Mouse (Mus musculus): ENCODE results near the gene Retn. TPM values are rescaled to one million over a fixed set of nuclear protein-coding genes. Genes with fewer than 3 reads are reported as not detected.
A peak's percentile ranks its signal among the peaks of the same experiment; 100 is the strongest.

The Retn gene
- polyA plus RNA-seq, 1 experiment from 2014 or later = not detected

GRCm38 (mm10) chr8:3626971-3627370 is 28.6 kb upstream of the Retn start:
- no peak for DNase-seq (ENCODE audit: low spot score)
- WGBS = 66% methylated on average over 5 of the region's 5 CpGs
- Histone ChIP-seq H3K9me3 (ENCODE audit: control insufficient read depth, low read length) (no peaks in the 10 kb centered on the region), H3K27ac (ENCODE audit: low read depth, low read length) (no peak overlapping the region), H3K27me3 (ENCODE audit: control insufficient read depth, insufficient read depth, low read length) (no peaks in the 10 kb centered on the region; the same call in 1 of the 2 replicates), H3K4me1 (replicated peaks; ENCODE audit: control insufficient read depth, insufficient read depth, low read length) (no peaks in the 10 kb centered on the region), H3K4me3 (ENCODE audit: low read depth, low read length) (no peak overlapping the region), H3K9ac (ENCODE audit: low read depth, low read length) (no peak overlapping the region), H3K36me3 (ENCODE audit: control insufficient read depth, insufficient read depth, low read length) (no peaks in the 10 kb centered on the region), H3K4me2 (replicated peaks; ENCODE audit: low read depth, low read length) (no peak overlapping the region)
- no peak for ATAC-seq (ENCODE audit: low FRiP score)

DNA sequence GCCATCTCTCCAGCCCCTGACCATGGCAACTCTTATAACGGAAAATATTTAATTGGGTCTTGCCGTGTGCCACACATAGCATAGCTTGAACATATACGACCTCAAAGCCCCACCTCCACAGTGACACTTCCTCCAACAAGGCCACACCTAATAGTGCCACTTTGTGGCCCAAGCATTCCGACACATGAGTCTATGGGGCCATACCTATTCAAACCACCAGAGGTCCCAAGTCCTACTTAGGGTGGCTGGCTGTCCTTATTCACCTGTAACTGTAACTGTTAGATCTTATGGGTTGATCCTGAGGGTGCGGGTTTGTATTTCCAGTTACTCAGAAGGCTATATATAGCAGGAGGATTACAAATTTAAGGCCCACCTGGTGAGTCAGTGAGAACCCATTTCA is 27.6 kb upstream of the Retn start:
- H3K4me2 ChIP-seq (replicated peaks; ENCODE audit: low read depth, low read length) = no peak overlapping the region
- H3K36me3 ChIP-seq (ENCODE audit: control insufficient read depth, insufficient read depth, low read length) = no peaks in the 10 kb centered on the region
- no peak overlapping the region for H3K27ac ChIP-seq (ENCODE audit: low read depth, low read length)
- H3K9ac ChIP-seq (ENCODE audit: low read depth, low read length) = no peak overlapping the region
- ATAC-seq (ENCODE audit: low FRiP score) (no peak), DNase-seq (ENCODE audit: low spot score) (peak; percentile 25)
- H3K27me3 ChIP-seq (ENCODE audit: control insufficient read depth, insufficient read depth, low read length) = no peaks in the 10 kb centered on the region; the same call in 1 of the 2 replicates
- no peak overlapping the region for H3K4me3 ChIP-seq (ENCODE audit: low read depth, low read length)
- WGBS = 28% methylated on average over 5 of the region's 5 CpGs
- no peaks in the 10 kb centered on the region for H3K4me1 ChIP-seq (replicated peaks; ENCODE audit: control insufficient read depth, insufficient read depth, low read length)
- no peaks in the 10 kb centered on the region for H3K9me3 ChIP-seq (ENCODE audit: control insufficient read depth, low read length)

DNA sequence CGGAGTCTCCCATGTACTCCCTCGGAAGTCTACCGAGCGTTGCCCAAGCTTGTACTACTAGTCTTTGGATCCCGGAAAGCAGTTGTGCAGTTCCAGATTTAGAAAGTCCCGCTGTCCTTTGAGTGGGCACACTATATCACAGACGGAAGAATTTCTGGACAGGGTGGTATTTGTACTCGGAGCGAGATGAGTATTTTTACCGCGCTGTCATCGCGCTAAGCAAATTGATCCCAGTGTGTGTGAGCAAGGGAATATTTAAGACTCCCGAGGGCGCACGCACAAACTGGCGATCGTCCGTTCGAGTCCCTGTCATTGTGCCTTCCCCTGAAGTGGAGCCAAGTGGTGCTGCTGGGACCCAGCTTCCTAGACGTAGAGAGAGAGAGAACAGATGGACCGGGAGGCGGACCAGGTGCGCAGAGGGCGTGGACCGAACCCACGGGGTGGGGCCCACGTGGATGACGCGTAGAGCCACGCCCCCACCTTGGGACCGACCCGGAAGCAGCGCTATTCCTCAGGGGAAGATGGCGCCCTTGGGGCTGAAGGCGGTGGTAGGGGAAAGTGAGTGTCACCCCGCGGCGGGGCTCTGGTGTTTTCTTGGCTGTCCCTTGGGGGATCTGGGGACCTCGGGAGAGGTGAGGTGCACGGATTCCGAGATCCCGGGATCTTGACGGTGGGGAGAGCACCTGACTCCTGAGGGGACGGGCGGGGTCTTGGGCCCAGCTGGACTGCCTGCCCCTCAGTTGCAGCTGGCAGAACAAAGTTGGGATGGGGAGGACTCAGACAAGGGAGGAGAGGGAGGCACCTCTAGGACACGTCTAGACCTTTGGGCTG is 24.7 kb upstream of the Retn start, which contains the start of gene Stxbp2:
TSS of gene Stxbp2 (plus strand) at position 309 of the 831 bp plus-strand sequence.
- peak within 1 kb of the TSS; percentile 52 for H3K4me3 ChIP-seq (ENCODE audit: low read depth, low read length)
- peak; percentile 75 for ATAC-seq (ENCODE audit: low FRiP score)
- no peaks in the 10 kb centered on the region for H3K9me3 ChIP-seq (ENCODE audit: control insufficient read depth, low read length)
- H3K9ac ChIP-seq (ENCODE audit: low read depth, low read length) = peak within 1 kb of the TSS; percentile 55; the same call in 1 of the 2 replicates
- H3K4me2 ChIP-seq (replicated peaks; ENCODE audit: low read depth, low read length) = peak within 1 kb of the TSS; percentile 87
- H3K36me3 ChIP-seq (ENCODE audit: control insufficient read depth, insufficient read depth, low read length) = no peaks in the 10 kb centered on the region
- H3K27ac ChIP-seq (ENCODE audit: low read depth, low read length) = no peak within 1 kb of the TSS
- no peaks in the 10 kb centered on the region; the same call in 1 of the 2 replicates for H3K27me3 ChIP-seq (ENCODE audit: control insufficient read depth, insufficient read depth, low read length)
- peak; percentile 67 for DNase-seq (ENCODE audit: low spot score)
- H3K4me1 ChIP-seq (replicated peaks; ENCODE audit: control insufficient read depth, insufficient read depth, low read length) = no peaks in the 10 kb centered on the region
- 7% methylated on average over 47 of the region's 47 CpGs for WGBS

DNA sequence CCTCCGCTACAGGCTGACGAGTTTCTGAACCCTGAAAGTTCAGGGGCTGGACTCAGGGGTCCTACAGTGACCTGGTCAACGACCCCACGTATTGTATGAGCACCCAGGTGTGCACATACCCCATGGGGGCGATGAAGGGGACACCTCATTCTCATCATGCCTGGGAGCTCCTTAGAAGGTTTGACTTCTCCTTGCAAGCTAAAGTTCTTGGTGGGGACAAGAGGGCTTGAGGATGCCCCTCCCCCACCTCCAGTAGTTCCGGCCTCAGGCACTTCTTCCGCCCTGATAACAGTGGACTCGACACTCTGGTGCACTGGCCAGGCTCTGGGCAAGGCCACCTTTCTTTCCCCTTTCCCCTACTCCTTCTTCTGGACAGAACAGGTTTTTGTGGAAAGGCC is 24.1 kb upstream of the Retn start:
- Histone ChIP-seq H3K4me1 (replicated peaks; ENCODE audit: control insufficient read depth, insufficient read depth, low read length) (no peaks in the 10 kb centered on the region), H3K9me3 (ENCODE audit: control insufficient read depth, low read length) (no peaks in the 10 kb centered on the region), H3K4me3 (ENCODE audit: low read depth, low read length) (peak overlapping the region; percentile 52), H3K36me3 (ENCODE audit: control insufficient read depth, insufficient read depth, low read length) (no peaks in the 10 kb centered on the region), H3K27me3 (ENCODE audit: control insufficient read depth, insufficient read depth, low read length) (no peaks in the 10 kb centered on the region; the same call in 1 of the 2 replicates), H3K27ac (ENCODE audit: low read depth, low read length) (no peak overlapping the region), H3K9ac (ENCODE audit: low read depth, low read length) (peak overlapping the region; percentile 55; the same call in 1 of the 2 replicates), H3K4me2 (replicated peaks; ENCODE audit: low read depth, low read length) (peak overlapping the region; percentile 87)
- no peak; the same call in 1 of the 2 replicates for ATAC-seq (ENCODE audit: low FRiP score)
- DNase-seq (ENCODE audit: low spot score) = no peak
- 22% methylated on average over 8 of the region's 8 CpGs for WGBS

- peaks cover 3% of the 10 kb centered on the region; the same call in 1 of the 2 replicates for H3K4me1 ChIP-seq (replicated peaks; ENCODE audit: control insufficient read depth, insufficient read depth, low read length)
- no peak overlapping the region for H3K4me3 ChIP-seq (ENCODE audit: low read depth, low read length)
- H3K36me3 ChIP-seq (ENCODE audit: control insufficient read depth, insufficient read depth, low read length) = no peaks in the 10 kb centered on the region
- no peak overlapping the region for H3K9ac ChIP-seq (ENCODE audit: low read depth, low read length)
- WGBS = 31% methylated on average over 5 of the region's 5 CpGs
- DNase-seq (ENCODE audit: low spot score) (no peak), ATAC-seq (ENCODE audit: low FRiP score) (no peak)
- no peaks in the 10 kb centered on the region for H3K27me3 ChIP-seq (ENCODE audit: control insufficient read depth, insufficient read depth, low read length)
- no peaks in the 10 kb centered on the region for H3K9me3 ChIP-seq (ENCODE audit: control insufficient read depth, low read length)
- no peak overlapping the region for H3K4me2 ChIP-seq (replicated peaks; ENCODE audit: low read depth, low read length)
- H3K27ac ChIP-seq (ENCODE audit: low read depth, low read length) = no peak overlapping the region
Observed at GRCm38 (mm10) chr8:3645804-3646203, 9.8 kb upstream of the Retn start.

GRCm38 (mm10) chr8:3646824-3647531 is 8.6 kb upstream of the Retn start:
- no peak overlapping the region for H3K27ac ChIP-seq (ENCODE audit: low read depth, low read length)
- WGBS = 86% methylated on average over 6 of the region's 6 CpGs
- H3K4me3 ChIP-seq (ENCODE audit: low read depth, low read length) = no peak overlapping the region
- peaks cover 3% of the 10 kb centered on the region; the same call in 1 of the 2 replicates for H3K4me1 ChIP-seq (replicated peaks; ENCODE audit: control insufficient read depth, insufficient read depth, low read length)
- DNase-seq (ENCODE audit: low spot score) (no peak), ATAC-seq (ENCODE audit: low FRiP score) (no peak)
- no peaks in the 10 kb centered on the region for H3K9me3 ChIP-seq (ENCODE audit: control insufficient read depth, low read length)
- no peak overlapping the region for H3K9ac ChIP-seq (ENCODE audit: low read depth, low read length)
- no peak overlapping the region for H3K4me2 ChIP-seq (replicated peaks; ENCODE audit: low read depth, low read length)
- no peaks in the 10 kb centered on the region for H3K27me3 ChIP-seq (ENCODE audit: control insufficient read depth, insufficient read depth, low read length)
- H3K36me3 ChIP-seq (ENCODE audit: control insufficient read depth, insufficient read depth, low read length) = no peaks in the 10 kb centered on the region

GRCm38 (mm10) chr8:3647561-3647960 is 8.0 kb upstream of the Retn start:
- 83% methylated on average over 4 of the region's 4 CpGs for WGBS
- DNase-seq (ENCODE audit: low spot score) (no peak), ATAC-seq (ENCODE audit: low FRiP score) (no peak)
- Histone ChIP-seq H3K4me3 (ENCODE audit: low read depth, low read length) (no peak overlapping the region), H3K27ac (ENCODE audit: low read depth, low read length) (no peak overlapping the region), H3K27me3 (ENCODE audit: control insufficient read depth, insufficient read depth, low read length) (no peaks in the 10 kb centered on the region), H3K4me2 (replicated peaks; ENCODE audit: low read depth, low read length) (no peak overlapping the region), H3K9me3 (ENCODE audit: control insufficient read depth, low read length) (no peaks in the 10 kb centered on the region), H3K9ac (ENCODE audit: low read depth, low read length) (no peak overlapping the region), H3K36me3 (ENCODE audit: control insufficient read depth, insufficient read depth, low read length) (no peaks in the 10 kb centered on the region), H3K4me1 (replicated peaks; ENCODE audit: control insufficient read depth, insufficient read depth, low read length) (peaks cover 3% of the 10 kb centered on the region; the same call in 1 of the 2 replicates)

- Histone ChIP-seq H3K27ac (ENCODE audit: low read depth, low read length) (no peak overlapping the region), H3K4me1 (replicated peaks; ENCODE audit: control insufficient read depth, insufficient read depth, low read length) (peaks cover 3% of the 10 kb centered on the region; the same call in 1 of the 2 replicates), H3K27me3 (ENCODE audit: control insufficient read depth, insufficient read depth, low read length) (no peaks in the 10 kb centered on the region), H3K9me3 (ENCODE audit: control insufficient read depth, low read length) (no peaks in the 10 kb centered on the region), H3K36me3 (ENCODE audit: control insufficient read depth, insufficient read depth, low read length) (no peaks in the 10 kb centered on the region), H3K4me3 (ENCODE audit: low read depth, low read length) (no peak overlapping the region), H3K4me2 (replicated peaks; ENCODE audit: low read depth, low read length) (no peak overlapping the region), H3K9ac (ENCODE audit: low read depth, low read length) (no peak overlapping the region)
- DNase-seq (ENCODE audit: low spot score) (no peak), ATAC-seq (ENCODE audit: low FRiP score) (no peak)
- 92% methylated on average over 2 of the region's 2 CpGs for WGBS
Observed at GRCm38 (mm10) chr8:3648268-3648667, 7.3 kb upstream of the Retn start.

All from hindbrain, embryonic 11.5 days (tissue).